Mouse (Mus musculus) testis, adult 2 months (tissue): Measurements from ENCODE around the gene Rflna. TPM values are rescaled to one million over a fixed set of nuclear protein-coding genes. Genes with fewer than 3 reads are reported as not detected.

Experiments
- H3K27ac ChIP-seq: fragments of 200-500 bp; 2 replicates; pipeline ENCODE4 v1.5.1; 2012; ENCODE audit warnings: low read depth, low read length; ENCODE audit not compliant: control insufficient read depth, insufficient read depth
- H3K27me3 ChIP-seq: fragments of 200-500 bp; 2 replicates; pipeline ENCODE4 v1.6.1; 2012; ENCODE audit warnings: mild to moderate bottlenecking, low read length, moderate library complexity; ENCODE audit not compliant: control insufficient read depth, insufficient read depth
- H3K36me3 ChIP-seq: fragments of 200-500 bp; 2 replicates; pipeline ENCODE4 v1.6.1; 2012; ENCODE audit warnings: mild to moderate bottlenecking, low read length; ENCODE audit not compliant: control insufficient read depth, insufficient read depth
- H3K4me1 ChIP-seq: fragments of 200-500 bp; 2 replicates; pipeline ENCODE4 v1.6.1; 2012; ENCODE audit warnings: low read length; ENCODE audit not compliant: control insufficient read depth, insufficient read depth
- H3K4me3 ChIP-seq: fragments of 200-500 bp; 2 replicates; pipeline ENCODE4 v1.5.1; 2012; ENCODE audit warnings: low read depth, mild to moderate bottlenecking, low read length, moderate library complexity, mixed read lengths; ENCODE audit not compliant: control insufficient read depth
- CTCF ChIP-seq: fragments of 200-500 bp; IDR thresholded peaks from 2 replicates; pipeline ENCODE4 v1.5.1; 2012; ENCODE audit warnings: low read depth, mild to moderate bottlenecking, inconsistent platforms, low read length, moderate library complexity; ENCODE audit not compliant: control insufficient read depth, insufficient read depth, insufficient replicate concordance
- POLR2A ChIP-seq: fragments of 200-500 bp; IDR thresholded peaks from 2 replicates; pipeline ENCODE4 v1.6.1; 2012; ENCODE audit warnings: low read depth, mild to moderate bottlenecking, inconsistent platforms, low read length, moderate library complexity; ENCODE audit not compliant: control insufficient read depth
- polyA plus RNA-seq: library from polyadenylated mRNA; depleted of rRNA; stranded (reverse); fragments of >200 nt; gene quantifications from 2 replicates; pipeline ENCODE4 v1.2.3, GENCODE M21; 2012; rRNA removed

The Rflna gene
- polyA plus RNA-seq, 1 experiment = 0.19 TPM

GRCm38 (mm10) chr5:125058267-125058668 lies 55.2 kb downstream of the Rflna start:
- TF ChIP-seq POLR2A (no peak), CTCF (no peak)
- peaks cover 2% of the 10 kb centered on the region for H3K4me1 ChIP-seq
- no peak overlapping the region for H3K27ac ChIP-seq
- H3K27me3 ChIP-seq = no peaks in the 10 kb centered on the region
- peak overlapping the region; percentile 14; the same call in 1 of the 2 replicates for H3K4me3 ChIP-seq
- no peaks in the 10 kb centered on the region for H3K36me3 ChIP-seq

Other genes starting within 250 kb of the Rflna start
- gene Ccdc92, start 140.8 kb upstream of the Rflna start, polyA plus RNA-seq = 582 and 678 TPM in 2 replicates
- 25.0 and 29.7 TPM in 2 replicates for gene Zfp664, start 140.5 kb upstream of the Rflna start, polyA plus RNA-seq
- 28.0 and 31.7 TPM in 2 replicates for gene Ncor2, start 176.0 kb downstream of the Rflna start, polyA plus RNA-seq